Mouse (Mus musculus): ENCODE results near the gene Vtn. TPM values are rescaled to one million over a fixed set of nuclear protein-coding genes. Genes with fewer than 3 reads are reported as not detected.
"Not testable (repeated sequence)": the region's sequence is repeated elsewhere in the genome, so short reads cannot be mapped to it uniquely, and the experiment has no call there.

The Vtn gene
- polyA plus RNA-seq, 1 experiment from 2014 or later: 135 TPM

DNA sequence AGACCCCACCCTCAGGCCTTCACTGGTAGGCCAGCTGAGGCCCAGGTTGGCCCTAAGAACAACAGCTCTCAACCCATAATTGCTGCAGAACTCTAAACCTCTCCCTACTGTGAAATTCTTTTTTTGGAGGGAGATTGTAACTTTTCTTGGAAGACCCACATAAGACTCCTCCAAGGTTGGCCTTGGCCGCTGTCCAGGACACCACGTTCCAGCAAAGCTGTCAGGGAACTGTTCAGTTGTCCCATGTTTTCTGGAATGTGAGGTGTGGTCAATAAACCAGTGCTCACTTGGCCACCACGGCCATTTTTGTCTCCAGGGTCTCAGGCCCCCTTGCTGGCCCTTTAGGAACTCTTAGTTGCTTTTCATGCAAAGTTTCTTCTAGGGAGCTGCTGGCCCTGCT is 23.0 kb downstream of the Vtn start:
- Histone ChIP-seq H3K4me2 (replicated peaks) (no peak overlapping the region), H3K9ac (replicated peaks) (no peak overlapping the region), H3K27me3 (no peaks in the 10 kb centered on the region), H3K9me3 (no peaks in the 10 kb centered on the region), H3K36me3 (peaks cover 92% of the 10 kb centered on the region), H3K4me1 (no peaks in the 10 kb centered on the region), H3K27ac (replicated peaks) (no peak overlapping the region), H3K4me3 (no peak overlapping the region)
- WGBS: 98% methylated on average over 3 of the region's 3 CpGs
- no peak for ATAC-seq (ENCODE audit: low FRiP score, low read depth)

GRCm38 (mm10) chr11:78522481-78522997 is 23.6 kb downstream of the Vtn start:
- Histone ChIP-seq H3K4me1 (no peaks in the 10 kb centered on the region), H3K36me3 (peaks cover 96% of the 10 kb centered on the region), H3K4me3 (no peak overlapping the region), H3K27ac (replicated peaks) (no peak overlapping the region), H3K27me3 (no peaks in the 10 kb centered on the region), H3K9ac (replicated peaks) (no peak overlapping the region), H3K4me2 (replicated peaks) (no peak overlapping the region), H3K9me3 (no peaks in the 10 kb centered on the region)
- no peak for ATAC-seq (ENCODE audit: low FRiP score, low read depth)
- WGBS: 88% methylated on average over 1 of the region's 1 CpGs

DNA sequence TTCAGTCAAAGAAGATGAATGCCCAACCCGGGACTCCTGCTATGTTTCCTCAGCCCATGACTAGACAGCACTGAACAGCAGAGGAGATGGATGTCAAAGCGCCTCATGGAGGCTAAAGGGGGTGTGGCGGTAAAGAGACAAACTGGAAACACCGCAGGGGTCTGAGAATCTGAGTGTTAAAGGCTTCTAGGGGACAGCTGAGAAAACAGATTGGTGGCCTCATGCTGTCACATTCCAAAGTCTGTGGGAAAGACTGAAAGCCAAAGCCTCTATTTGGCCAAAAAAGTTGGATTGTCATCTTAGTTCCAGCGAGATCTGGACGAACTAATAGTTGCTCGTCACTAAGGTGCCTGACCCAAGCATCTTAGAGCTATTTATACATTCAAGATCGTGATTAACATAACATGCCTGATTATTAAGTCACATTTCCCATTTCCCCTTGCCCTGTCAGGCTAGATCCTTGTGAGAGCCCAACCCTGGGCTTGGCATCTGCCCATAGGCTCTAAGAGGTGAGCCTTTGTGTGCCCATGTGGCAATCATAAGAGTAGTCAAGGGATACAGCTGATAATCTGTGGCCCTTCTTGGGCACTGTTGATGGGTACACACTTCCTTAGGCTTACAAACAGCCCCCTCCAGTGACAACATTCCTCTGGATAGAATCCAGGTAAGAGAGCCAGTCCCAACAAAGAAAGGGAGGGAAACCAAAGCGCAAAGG is 24.5 kb downstream of the Vtn start:
- Histone ChIP-seq H3K4me2 (replicated peaks) (no peak overlapping the region), H3K27ac (replicated peaks) (no peak overlapping the region), H3K4me1 (no peaks in the 10 kb centered on the region), H3K36me3 (peaks cover 96% of the 10 kb centered on the region), H3K27me3 (no peaks in the 10 kb centered on the region), H3K4me3 (no peak overlapping the region), H3K9ac (replicated peaks) (no peak overlapping the region), H3K9me3 (no peaks in the 10 kb centered on the region)
- no peak for ATAC-seq (ENCODE audit: low FRiP score, low read depth)
- WGBS: 78% methylated on average over 9 of the region's 9 CpGs

DNA sequence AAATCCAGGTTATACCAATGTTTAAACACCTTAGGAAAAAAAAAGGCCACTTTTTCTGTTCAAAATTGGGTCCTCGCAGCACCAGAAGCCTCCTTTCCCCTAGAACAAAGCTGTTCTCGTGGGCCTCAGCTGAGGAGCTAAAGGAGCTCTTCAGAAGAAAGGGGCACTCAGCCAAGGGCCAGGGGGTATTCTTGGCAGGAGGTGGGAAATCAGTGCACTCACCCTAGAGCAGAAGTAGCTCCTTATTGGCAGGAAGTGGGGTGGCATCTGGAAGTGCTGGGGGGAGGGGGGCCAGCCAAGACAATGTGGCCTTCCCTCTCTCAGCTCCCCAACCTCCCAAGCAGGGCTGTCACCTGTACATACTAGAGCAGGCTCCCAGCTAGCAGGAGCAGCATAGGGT is 25.9 kb downstream of the Vtn start:
- Histone ChIP-seq H3K36me3 (peaks cover 96% of the 10 kb centered on the region), H3K9ac (replicated peaks) (no peak overlapping the region), H3K27me3 (no peaks in the 10 kb centered on the region), H3K4me3 (no peak overlapping the region), H3K9me3 (no peaks in the 10 kb centered on the region), H3K27ac (replicated peaks) (no peak overlapping the region), H3K4me2 (replicated peaks) (no peak overlapping the region), H3K4me1 (no peaks in the 10 kb centered on the region)
- WGBS: 92% methylated on average over 2 of the region's 2 CpGs
- no peak for ATAC-seq (ENCODE audit: low FRiP score, low read depth)

DNA sequence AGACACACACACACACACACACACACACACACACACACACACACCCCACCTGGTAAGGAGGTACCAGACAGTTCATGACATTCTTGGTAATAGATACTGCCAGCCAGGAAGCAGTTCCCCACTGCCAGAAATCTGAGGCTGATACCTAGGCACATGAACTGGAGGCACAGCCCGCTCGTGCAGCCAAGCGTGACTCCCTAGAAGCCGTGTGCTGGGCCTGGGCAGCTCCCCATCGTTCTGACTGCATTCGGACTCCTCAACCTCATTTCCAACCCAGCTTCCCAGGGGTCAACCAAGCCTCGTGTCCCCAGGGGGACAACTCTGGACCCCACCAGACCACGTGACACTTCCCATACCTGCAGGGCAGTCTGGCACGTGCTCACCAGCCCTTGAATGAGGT is 29.8 kb downstream of the Vtn start:
- Histone ChIP-seq H3K9me3 (no peaks in the 10 kb centered on the region), H3K27ac (replicated peaks) (no peak overlapping the region), H3K4me1 (no peaks in the 10 kb centered on the region), H3K27me3 (no peaks in the 10 kb centered on the region), H3K4me3 (no peak overlapping the region), H3K9ac (replicated peaks) (no peak overlapping the region), H3K4me2 (replicated peaks) (no peak overlapping the region), H3K36me3 (peaks cover 70% of the 10 kb centered on the region)
- 80% methylated on average over 9 of the region's 9 CpGs for WGBS
- no peak for ATAC-seq (ENCODE audit: low FRiP score, low read depth)

GRCm38 (mm10) chr11:78530001-78530400 is 31.1 kb downstream of the Vtn start:
- no peak overlapping the region for H3K4me2 ChIP-seq (replicated peaks)
- no peak overlapping the region for H3K4me3 ChIP-seq
- no peaks in the 10 kb centered on the region for H3K9me3 ChIP-seq
- 92% methylated on average over 12 of the region's 12 CpGs for WGBS
- no peak overlapping the region for H3K9ac ChIP-seq (replicated peaks)
- peaks cover 58% of the 10 kb centered on the region for H3K36me3 ChIP-seq
- no peaks in the 10 kb centered on the region for H3K27me3 ChIP-seq
- peaks cover 7% of the 10 kb centered on the region for H3K4me1 ChIP-seq
- no peak for ATAC-seq (ENCODE audit: low FRiP score, low read depth)
- no peak overlapping the region for H3K27ac ChIP-seq (replicated peaks)

DNA sequence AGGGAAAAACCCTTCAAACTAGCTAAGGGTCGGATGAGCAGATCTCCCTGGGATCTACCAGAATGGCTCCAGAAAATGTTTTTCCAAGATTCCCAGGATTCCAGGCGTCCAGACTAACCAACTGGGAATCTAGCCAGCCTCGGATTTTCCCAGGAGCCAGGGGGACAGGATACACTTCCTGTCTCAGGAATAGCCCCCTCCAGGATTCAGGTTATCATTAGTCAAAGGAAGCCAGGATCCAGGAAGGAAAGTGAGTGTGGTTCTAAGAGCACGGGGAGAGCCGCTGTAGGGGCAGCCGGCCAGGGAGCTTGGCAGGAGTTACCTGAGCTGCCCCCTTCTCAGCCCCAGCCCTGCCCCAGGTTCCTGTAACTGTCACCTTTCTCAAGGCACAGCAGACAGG is 32.2 kb downstream of the Vtn start:
- Histone ChIP-seq H3K4me2 (replicated peaks) (no peak overlapping the region), H3K9ac (replicated peaks) (no peak overlapping the region), H3K4me1 (peaks cover 12% of the 10 kb centered on the region), H3K9me3 (no peaks in the 10 kb centered on the region), H3K27me3 (no peaks in the 10 kb centered on the region), H3K36me3 (peaks cover 47% of the 10 kb centered on the region), H3K4me3 (no peak overlapping the region), H3K27ac (replicated peaks) (no peak overlapping the region)
- 82% methylated on average over 6 of the region's 6 CpGs for WGBS
- ATAC-seq (ENCODE audit: low FRiP score, low read depth): no peak

DNA sequence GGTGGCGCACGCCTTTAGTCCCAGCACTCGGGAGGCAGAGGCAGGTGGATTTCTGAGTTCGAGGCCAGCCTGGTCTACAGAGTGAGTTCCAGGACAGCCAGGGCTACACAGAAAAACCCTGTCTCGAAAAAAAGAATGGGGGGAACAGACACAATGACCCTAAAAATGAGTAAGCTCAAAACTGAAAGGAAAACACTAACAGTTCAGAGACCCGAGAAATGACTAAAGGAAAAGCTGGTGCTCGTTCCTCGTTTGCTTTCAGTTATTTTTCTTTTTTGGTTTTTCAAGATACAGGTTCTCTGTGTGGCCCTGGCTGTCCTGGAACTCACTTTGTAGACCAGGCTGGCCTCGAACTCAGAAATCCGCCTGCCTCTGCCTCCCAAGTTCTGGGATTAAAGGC is 32.6 kb downstream of the Vtn start:
- not testable (repeated sequence) for ATAC-seq (ENCODE audit: low FRiP score, low read depth)
- H3K36me3 ChIP-seq: peaks cover 43% of the 10 kb centered on the region
- WGBS: 96% methylated on average over 10 of the region's 10 CpGs

GRCm38 (mm10) chr11:78534516-78534915 is 35.6 kb downstream of the Vtn start:
- Histone ChIP-seq H3K4me2 (replicated peaks) (peak overlapping the region; percentile 89), H3K27ac (replicated peaks) (no peak overlapping the region), H3K9me3 (no peaks in the 10 kb centered on the region), H3K4me1 (peaks cover 27% of the 10 kb centered on the region), H3K4me3 (0 out of 2 replicates have a peak overlapping the region, but pooled peaks have one; percentile 79), H3K27me3 (no peaks in the 10 kb centered on the region), H3K36me3 (peaks cover 25% of the 10 kb centered on the region), H3K9ac (replicated peaks) (no peak overlapping the region)
- WGBS: 93% methylated on average over 4 of the region's 4 CpGs
- ATAC-seq (ENCODE audit: low FRiP score, low read depth): no peak

More for the DNA sequence above, 32.6 kb downstream of the Vtn start:
- H3K9me3 ChIP-seq; H3K4me2 ChIP-seq (replicated peaks); H3K4me3 ChIP-seq; H3K27me3 ChIP-seq; H3K27ac ChIP-seq (replicated peaks); H3K9ac ChIP-seq (replicated peaks): not testable (repeated sequence)
- peaks cover 12% of the 10 kb centered on the region for H3K4me1 ChIP-seq

DNA sequence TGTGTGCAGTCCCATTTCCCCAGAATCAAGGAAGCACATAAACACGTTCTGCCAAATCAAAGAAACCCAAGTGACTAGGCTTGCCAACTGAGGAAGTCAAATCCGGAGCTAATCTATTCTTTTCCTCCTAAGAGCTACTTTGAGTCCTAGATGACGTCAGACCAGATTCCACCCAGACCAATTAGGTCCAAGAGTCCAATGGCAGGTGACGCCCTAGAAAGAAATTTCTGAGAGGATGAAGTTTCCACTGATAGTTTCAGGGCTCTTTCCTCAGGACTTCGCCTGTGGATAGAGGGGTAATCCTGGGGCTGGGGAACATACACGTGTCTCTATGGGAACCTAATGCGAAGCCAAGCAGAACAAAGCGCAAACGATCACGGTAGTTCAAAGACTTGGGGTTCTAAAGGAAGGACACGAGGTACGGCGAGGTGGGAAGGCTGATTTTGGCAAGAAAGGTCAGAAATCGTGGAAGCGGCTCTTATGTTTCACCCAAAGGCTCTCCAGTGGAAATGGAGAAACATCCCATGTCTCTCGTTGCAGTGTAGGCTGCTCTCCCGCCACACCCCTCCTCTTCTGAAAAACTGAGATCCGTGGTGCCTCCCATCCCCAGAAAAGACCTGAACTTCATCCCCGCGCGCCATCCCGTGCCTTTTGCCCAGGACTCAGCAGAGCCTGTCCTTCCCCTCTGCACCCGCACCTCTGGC is 36.6 kb downstream of the Vtn start:
- WGBS: 1% methylated on average over 23 of the region's 23 CpGs
- Histone ChIP-seq H3K9me3 (no peaks in the 10 kb centered on the region), H3K4me2 (replicated peaks) (peak overlapping the region; percentile 89), H3K4me1 (peaks cover 27% of the 10 kb centered on the region), H3K9ac (replicated peaks) (peak overlapping the region; percentile 74), H3K27me3 (no peaks in the 10 kb centered on the region), H3K27ac (replicated peaks) (peak overlapping the region; percentile 89), H3K36me3 (peaks cover 25% of the 10 kb centered on the region), H3K4me3 (peak overlapping the region; percentile 79)
- ATAC-seq (ENCODE audit: low FRiP score, low read depth): peak; percentile 31

DNA sequence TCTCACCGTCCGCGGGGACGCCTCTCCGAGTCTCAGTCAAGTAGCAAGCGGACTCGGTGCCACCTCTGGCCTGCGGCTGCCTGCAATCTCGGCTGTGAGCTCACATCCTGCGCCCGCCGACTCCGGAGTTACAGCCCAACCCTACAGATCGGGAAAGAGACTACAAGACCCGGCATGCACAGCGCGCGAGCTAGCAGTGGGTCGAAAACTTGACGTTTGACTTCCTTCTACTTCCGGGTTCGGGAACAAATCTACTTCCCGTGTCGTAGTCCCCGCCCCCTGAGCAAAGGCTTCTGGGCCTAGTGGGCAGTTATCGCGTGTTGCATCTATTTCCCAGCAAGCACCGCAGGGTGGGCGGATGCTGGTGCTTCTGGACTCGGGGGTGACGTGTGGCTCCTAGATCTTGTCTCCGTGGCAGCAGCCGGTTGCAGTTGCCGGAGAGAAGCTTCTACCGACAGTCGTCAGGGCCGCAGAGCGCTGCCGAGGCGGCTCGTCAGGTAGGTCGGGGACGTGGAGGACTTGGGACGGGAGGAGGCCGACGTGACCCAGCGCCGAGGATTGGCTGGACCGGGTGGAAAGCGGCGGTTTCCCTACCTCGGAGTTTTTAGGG is 37.3 kb downstream of the Vtn start, which contains the start of the genes Tnfaip1 and Ift20:
Tnfaip1 (minus strand) TSS at position 253 of the 610 bp plus-strand sequence.
Ift20 (plus strand) TSS at position 282 of the 610 bp plus-strand sequence.
- H3K36me3 ChIP-seq: peaks cover 29% of the 10 kb centered on the region
- peak; percentile 98 for ATAC-seq (ENCODE audit: low FRiP score, low read depth)

DNA sequence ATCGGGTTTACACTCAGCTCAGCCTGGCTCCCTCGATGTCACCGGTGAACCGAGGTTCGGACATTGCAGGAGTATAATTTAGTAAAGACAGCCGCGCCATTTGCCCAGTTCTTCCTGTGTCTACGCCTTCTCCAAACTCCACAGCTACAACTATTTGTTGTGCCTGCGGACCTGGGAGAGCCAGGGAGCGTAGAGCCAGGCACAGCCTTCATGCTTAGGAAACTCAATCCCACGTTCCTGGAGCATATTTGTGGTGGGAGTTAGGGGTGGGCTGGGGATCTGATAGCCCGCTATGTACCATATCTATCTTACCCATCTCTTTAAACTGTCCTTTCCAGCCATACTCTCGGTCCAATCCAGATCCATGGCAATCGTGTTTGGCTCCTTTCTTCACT is 37.8 kb downstream of the Vtn start:
- Histone ChIP-seq H3K4me3 (peak overlapping the region; percentile 79), H3K9me3 (no peaks in the 10 kb centered on the region), H3K27me3 (no peaks in the 10 kb centered on the region), H3K4me1 (peaks cover 27% of the 10 kb centered on the region), H3K27ac (replicated peaks) (peak overlapping the region; percentile 85), H3K4me2 (replicated peaks) (peak overlapping the region; percentile 89), H3K9ac (replicated peaks) (peak overlapping the region; percentile 80), H3K36me3 (peaks cover 30% of the 10 kb centered on the region)
- ATAC-seq (ENCODE audit: low FRiP score, low read depth): peak; percentile 1; the same call in 1 of the 2 replicates
- 4% methylated on average over 14 of the region's 14 CpGs for WGBS

More for the DNA sequence above, 37.3 kb downstream of the Vtn start, which contains the start of the genes Tnfaip1 and Ift20:
- peaks cover 27% of the 10 kb centered on the region for H3K4me1 ChIP-seq
- H3K4me2 ChIP-seq (replicated peaks): peak within 1 kb of the TSS; percentile 89
- under 1% methylated on average over 52 of the region's 52 CpGs for WGBS
- H3K27ac ChIP-seq (replicated peaks): peak within 1 kb of the TSS; percentile 89
- peak within 1 kb of the TSS; percentile 79 for H3K4me3 ChIP-seq
- H3K9ac ChIP-seq (replicated peaks): peak within 1 kb of the TSS; percentile 80
- H3K9me3 ChIP-seq: no peaks in the 10 kb centered on the region
- no peaks in the 10 kb centered on the region for H3K27me3 ChIP-seq
